Mouse (Mus musculus) thymus, postnatal 14 days (tissue): ENCODE results near the gene Sipa1l1.

Experiments
- DNase-seq: peaks from one replicate; pipeline ENCODE4 v3.0.0; 2021

Sipa1l1 gene

GRCm38 (mm10) chr12:82394118-82394861 is 225.2 kb downstream of the Sipa1l1 start:
- DNase-seq, result no peak

DNA sequence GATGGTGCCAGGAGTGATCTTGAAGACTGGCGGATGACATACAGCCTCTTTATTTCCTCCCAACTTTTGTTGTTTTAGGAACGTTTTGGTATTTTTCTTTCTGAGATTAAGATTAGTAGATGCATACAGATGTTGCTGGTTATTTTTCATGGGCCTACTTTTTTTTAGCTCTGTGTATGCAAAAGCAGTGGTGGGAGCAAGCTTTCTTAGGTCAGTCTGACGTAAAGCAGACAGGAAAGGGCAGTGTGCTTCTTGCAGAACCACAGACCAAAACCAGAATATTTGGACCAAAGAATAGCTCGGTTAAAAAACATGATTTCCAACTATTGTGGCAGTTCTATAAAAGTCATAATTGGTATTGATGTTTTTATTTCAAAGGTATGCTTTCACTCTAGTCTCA is 226.1 kb downstream of the Sipa1l1 start:
- no peak for DNase-seq

GRCm38 (mm10) chr12:82397193-82397592 is 228.1 kb downstream of the Sipa1l1 start:
- DNase-seq, result no peak

DNA sequence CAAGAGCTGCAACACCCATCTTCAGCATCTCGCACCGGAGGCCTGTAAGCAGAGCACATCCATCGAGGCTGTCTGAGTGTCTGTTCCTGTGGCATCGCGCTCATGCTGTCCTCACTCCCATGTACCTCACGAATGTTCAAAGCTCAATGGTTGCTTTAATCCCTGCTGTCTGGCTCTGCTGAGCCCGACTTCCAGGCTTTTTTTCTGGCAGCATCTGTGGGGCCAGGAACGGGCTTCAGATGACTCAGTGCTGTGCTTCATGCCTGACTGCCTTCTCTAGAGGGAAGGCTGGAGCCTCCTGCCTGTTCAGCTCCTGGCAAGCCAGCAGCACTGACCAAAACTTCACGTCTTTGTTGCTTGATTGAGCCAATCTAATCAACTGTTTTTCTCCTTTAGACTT is 228.6 kb downstream of the Sipa1l1 start:
- DNase-seq, result no peak

- DNase-seq, result no peak
Measured at GRCm38 (mm10) chr12:82398926-82399325, 229.8 kb downstream of the Sipa1l1 start.

GRCm38 (mm10) chr12:82399971-82400720 is 231.0 kb downstream of the Sipa1l1 start:
- DNase-seq, result peak; percentile 12

GRCm38 (mm10) chr12:82400783-82401182 is 231.7 kb downstream of the Sipa1l1 start:
- DNase-seq, result no peak

DNA sequence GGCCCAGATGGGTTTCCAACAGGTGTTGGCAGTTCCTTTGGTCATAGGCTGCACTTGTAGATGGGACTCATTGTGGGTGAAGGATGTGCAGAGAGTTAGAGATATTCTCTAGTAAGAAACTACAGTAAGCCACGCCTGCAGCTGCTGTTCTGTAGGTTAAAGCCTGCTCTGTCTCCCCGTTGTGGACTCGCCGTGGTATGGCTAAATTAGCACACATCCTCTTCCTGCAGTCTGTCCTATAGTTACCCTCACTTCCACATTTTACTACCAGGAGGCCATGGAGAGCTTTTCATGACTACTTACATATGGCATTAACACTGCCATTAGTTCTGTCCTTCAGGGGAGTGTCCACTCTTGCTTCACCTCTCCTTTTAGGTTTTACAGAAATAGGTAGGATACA is 232.3 kb downstream of the Sipa1l1 start:
- DNase-seq, result no peak

DNA sequence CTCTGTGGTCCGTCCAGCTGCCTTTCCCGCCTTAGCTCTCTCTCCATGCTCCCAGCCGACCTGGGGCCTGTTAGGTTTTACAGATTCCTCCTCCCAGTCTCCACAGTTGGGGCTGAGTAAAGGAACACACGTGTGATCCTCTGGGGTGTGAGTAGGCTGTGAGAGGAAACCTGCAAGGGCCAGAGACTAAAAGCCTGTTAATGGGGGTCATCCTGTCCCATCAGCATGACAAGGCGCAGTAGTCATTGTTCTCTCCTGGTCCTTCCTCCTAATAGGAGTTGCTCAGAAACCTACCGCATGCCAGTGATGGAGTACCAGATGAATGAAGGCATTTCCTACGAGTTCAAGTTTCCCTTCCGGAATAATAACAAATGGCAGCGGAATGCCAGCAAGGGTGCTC is 233.5 kb downstream of the Sipa1l1 start:
- no peak for DNase-seq

- no peak for DNase-seq
Measured at GRCm38 (mm10) chr12:82407531-82408255, 238.6 kb downstream of the Sipa1l1 start.

GRCm38 (mm10) chr12:82408486-82408885 is 239.4 kb downstream of the Sipa1l1 start:
- DNase-seq, result no peak

DNA sequence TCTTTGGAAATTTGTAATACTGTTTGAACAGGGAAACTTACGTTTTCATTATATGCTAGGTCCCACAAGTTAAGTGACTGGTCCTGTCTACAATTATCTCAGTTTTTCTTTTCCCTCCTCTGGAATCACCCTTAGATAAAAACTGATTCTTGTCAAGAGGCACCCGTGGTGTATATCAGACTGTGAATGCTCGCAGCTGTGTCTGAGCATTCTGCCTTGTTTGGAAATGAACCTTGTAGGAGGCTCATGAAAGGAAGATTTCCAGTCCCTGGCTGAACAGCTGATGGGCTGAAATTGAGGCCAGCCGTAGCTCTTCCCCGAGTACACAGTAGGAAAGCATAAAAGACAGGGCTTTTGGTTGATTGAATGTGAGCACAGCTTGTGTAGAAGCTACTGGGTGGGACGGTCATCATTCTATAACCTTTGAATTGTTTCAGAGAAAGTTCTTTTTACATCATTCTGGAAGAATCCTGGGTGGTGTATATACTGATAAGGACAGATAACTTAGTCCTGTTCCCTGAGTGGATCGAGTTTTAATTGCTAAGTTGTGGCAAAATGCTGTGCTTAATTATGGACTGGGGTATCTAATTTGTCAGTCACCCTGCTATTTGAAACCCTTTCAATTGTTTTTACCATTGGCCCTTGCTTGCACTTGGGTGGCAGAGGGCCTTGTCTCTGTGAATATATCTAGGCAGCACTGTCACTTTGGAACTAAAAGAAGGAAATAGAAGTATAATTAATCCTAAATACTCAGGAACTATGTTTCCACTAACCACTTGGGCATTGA is 240.8 kb downstream of the Sipa1l1 start:
- DNase-seq, result no peak

- no peak for DNase-seq
Measured at GRCm38 (mm10) chr12:82412291-82413032, 243.3 kb downstream of the Sipa1l1 start.

GRCm38 (mm10) chr12:82415690-82416364 is 246.7 kb downstream of the Sipa1l1 start:
- DNase-seq, result no peak

- no peak for DNase-seq
Measured at GRCm38 (mm10) chr12:82419027-82419426, 249.9 kb downstream of the Sipa1l1 start.

DNA sequence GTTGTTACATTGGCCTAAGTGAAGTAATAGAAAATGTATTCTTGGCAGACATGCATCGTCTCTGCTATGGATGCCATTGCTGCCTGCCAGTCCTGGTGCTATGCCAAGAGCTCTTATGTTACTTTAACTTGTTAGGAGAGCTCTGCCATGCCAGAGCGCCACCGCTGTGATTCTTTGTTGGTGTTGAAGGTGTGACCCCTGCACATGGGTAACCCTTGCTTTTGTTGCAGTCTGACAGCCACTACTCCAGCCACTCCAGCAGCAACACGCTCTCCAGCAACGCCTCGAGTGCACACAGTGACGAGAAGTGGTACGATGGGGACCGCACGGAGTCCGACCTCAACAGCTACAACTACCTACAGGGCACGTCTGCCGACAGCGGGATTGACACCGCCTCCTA is 255.7 kb downstream of the Sipa1l1 start:
- DNase-seq, result no peak

GRCm38 (mm10) chr12:82425853-82426252 is 256.7 kb downstream of the Sipa1l1 start:
- DNase-seq, result no peak

DNA sequence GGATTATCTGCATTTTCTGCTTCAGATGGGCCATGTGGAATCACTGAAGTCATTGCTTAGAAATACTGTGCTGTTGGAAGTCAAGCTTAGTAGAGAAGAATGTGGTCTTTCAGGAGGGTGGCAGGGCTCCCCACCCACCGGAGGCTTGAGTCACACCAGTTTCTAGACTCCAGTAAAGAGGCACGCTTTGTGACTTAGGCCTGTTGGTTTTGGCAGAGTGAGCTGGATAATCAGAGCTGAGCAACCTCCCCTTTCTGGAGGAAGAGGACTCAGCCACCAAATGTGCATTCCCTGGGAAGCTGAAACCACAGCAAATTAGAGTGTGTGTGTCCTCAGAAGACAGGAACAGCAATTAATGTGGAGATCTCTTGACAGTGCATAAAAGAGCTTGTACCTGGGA is 258.3 kb downstream of the Sipa1l1 start:
- DNase-seq, result no peak

- no peak for DNase-seq
Measured at GRCm38 (mm10) chr12:82428466-82428865, 259.3 kb downstream of the Sipa1l1 start.

DNA sequence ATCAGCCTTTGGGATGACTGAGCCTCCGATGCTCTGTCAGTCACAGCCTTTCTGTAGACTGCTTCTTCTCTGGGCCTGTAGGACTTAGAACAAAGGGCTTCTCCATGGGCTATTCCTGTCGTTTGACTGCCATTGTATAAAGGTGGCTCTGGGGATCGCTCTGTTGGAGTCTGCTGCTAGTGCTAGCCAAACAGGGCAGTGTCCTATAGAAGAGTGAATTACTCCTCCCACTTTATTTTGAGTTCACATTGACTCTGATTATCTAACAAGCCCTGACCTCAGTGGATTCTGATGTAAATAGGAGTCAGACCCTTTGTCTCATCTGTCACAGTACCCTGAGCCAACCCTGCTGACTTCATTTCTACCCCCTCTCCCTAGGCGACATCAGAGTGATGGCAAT is 264.2 kb downstream of the Sipa1l1 start:
- DNase-seq, result no peak

DNA sequence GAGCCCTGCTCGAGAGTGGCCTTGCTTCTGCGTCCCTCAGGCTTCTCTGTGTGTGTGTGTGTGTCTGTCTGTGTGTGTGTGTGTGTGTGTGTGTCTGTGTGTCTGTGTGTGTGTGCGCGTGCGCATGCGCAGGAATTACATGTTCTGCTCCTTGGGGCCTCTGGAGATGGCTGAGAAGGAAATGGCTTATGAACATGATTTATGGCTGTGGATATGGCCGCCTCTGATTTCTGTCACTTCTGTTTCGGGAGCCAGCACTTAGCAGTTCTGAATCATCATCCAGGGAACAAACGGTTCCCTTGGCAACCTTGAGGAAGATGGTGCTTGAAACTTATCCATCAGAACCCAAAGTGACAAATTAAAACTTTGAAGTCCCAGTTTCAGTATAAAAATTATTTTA is 265.5 kb downstream of the Sipa1l1 start:
- no peak for DNase-seq

GRCm38 (mm10) chr12:82441479-82441878 is 272.4 kb downstream of the Sipa1l1 start:
- no peak for DNase-seq
